Mouse (Mus musculus) spleen, postnatal 14 days (tissue): Measurements from ENCODE around the gene Gm26558.

ENCODE experiments used
- DNase-seq, 2 experiments: peaks; one replicate each; pipeline ENCODE4 v3.0.0; 2021 to 2022; ENCODE audit warnings: low spot score in 2 of 2

Gm26558 gene

DNA sequence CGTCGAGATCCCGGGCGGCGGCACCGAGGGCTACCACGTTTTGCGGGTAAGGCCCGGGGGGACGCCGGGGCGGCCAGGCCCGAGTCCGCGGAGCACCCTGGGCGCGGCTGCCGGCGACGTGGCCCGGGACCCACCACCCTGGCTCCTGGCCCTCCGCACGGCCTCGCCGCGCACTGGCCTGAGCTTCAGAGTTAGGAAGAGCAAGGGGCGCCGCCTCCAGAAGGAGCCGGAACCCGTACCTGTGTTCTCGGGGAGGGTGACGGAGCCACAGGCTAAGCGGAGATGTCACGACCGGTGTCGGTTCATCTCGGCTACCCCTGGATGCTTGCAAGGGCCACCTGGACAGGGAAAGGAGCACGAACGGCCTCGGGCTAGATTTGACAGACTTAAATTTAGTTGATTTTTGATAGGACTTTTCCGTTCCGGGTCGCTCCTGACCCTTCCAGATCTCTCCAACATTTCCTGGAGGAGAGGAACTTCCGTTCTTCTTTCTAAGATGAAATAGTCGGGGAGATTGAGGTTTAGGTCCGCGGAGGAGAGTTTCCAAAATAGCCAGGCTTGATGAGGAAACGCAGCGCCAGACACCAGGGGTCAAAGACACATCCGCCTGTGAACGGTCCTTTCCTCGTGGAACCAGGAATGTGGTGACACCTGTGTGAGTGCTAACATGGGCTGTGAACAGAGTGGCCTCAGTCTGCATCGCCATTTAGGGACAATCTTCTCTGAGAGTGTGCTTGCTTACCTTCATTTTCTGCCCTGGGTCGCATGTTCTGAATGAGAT is at the start of gene Gm26558:
Gene Gm26558 (minus strand): TSS at position 394 of the 781 bp plus-strand sequence.
- no peak for DNase-seq

DNA sequence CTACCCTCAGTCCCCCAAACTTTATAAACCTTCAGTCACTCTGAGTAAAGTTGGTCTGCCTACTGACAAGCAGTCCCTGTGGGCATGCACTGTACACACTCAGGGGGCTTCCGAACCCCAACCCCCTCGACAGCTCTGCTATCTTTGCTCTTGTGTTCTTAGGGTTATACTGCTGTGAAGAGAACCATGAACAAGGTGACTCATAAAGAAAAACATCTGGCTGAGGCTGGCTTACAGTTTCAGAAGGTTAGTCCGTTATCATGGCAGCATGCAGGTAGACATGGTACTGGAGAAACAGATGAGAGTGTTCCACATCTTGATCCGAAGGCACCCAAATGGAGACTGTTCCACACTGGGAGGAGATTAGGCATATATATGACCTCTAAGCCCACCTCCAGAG is 49.0 kb upstream of the Gm26558 start:
- DNase-seq = no peak

- no peak for DNase-seq
Observed at GRCm38 (mm10) chr2:70710236-70710635, 48.3 kb upstream of the Gm26558 start.

GRCm38 (mm10) chr2:70708986-70709730 is 47.2 kb upstream of the Gm26558 start:
- no peak for DNase-seq

GRCm38 (mm10) chr2:70702403-70702802 is 40.5 kb upstream of the Gm26558 start:
- no peak for DNase-seq

GRCm38 (mm10) chr2:70701571-70701970 is 39.7 kb upstream of the Gm26558 start:
- DNase-seq = no peak

DNA sequence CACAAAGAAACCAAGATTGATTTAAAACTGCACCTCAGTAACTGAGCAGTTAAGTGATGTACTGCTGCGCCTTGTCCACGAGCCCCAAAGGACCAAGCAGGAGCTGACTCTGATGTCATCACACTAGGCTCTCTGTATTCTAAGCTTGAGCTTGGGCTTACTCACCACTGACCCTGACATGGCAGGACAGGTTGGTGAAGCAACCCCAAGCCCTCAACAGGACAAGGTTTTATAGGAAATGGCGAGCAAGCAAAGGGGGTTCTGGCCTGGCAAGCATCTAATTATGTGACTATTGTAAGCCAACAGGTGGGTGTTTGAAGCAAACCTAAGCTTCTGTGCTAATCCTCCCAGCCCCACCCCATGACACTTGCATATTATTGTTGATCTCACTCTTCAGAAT is 38.9 kb upstream of the Gm26558 start:
- no peak for DNase-seq

- no peak for DNase-seq
Observed at GRCm38 (mm10) chr2:70695712-70696111, 33.8 kb upstream of the Gm26558 start.

GRCm38 (mm10) chr2:70690195-70690594 is 28.3 kb upstream of the Gm26558 start:
- DNase-seq = no peak

DNA sequence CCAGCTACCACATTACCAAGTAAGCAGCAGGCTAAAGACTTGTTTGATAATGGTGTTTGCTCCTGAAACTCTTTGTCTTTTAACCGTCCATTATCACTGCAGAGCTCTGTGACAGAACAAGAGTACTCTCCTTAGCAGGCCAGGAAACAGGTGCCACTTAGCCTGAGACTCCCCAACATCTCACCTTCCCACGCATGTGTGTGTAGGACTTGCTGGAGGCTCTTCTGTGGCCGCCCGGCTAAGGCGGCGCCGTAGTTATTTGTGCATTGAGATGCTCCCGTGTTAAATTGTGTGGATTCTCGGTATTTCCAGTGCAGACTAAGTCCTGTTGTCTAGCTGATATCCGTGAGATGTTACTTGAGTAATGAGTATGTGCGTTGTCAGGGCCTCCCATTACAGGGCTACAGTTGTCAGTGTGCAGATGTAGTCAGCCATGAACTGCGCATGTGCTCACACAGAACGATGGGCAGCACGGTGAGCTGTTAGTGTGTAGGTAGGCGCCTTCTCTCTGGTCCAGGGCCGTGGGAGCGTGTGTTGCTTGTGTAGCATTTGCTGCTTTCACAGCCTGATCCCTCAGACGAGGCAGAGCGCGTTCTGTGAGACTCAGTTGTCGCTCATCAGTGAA is 26.7 kb upstream of the Gm26558 start:
- DNase-seq = no peak

- DNase-seq = no peak
Observed at GRCm38 (mm10) chr2:70682324-70682723, 20.4 kb upstream of the Gm26558 start.

GRCm38 (mm10) chr2:70673445-70674126 is 11.7 kb upstream of the Gm26558 start:
- DNase-seq = no peak

GRCm38 (mm10) chr2:70672476-70672875 is 10.6 kb upstream of the Gm26558 start:
- DNase-seq = no peak

- DNase-seq = no peak
Observed at GRCm38 (mm10) chr2:70669896-70670295, 8.0 kb upstream of the Gm26558 start.

DNA sequence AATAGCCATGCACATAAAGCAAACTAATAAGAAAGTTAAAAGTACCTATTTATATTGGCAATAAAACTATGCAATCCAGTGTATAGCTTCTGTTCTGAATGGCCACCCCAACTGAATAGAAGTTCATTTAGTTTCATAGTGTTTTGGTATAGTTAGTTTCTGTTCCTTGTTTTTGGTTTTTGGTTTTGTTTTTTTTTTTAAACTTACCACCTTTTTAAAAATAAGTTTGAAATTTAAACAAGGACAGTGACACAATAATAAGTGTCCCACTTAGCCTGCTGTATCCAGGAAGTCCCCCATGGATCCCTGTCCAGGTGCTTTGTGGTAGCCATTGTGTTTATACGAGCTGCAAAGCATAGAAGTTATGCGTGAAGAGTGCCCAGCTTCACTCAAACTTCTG is 7.3 kb upstream of the Gm26558 start:
- DNase-seq = no peak

DNA sequence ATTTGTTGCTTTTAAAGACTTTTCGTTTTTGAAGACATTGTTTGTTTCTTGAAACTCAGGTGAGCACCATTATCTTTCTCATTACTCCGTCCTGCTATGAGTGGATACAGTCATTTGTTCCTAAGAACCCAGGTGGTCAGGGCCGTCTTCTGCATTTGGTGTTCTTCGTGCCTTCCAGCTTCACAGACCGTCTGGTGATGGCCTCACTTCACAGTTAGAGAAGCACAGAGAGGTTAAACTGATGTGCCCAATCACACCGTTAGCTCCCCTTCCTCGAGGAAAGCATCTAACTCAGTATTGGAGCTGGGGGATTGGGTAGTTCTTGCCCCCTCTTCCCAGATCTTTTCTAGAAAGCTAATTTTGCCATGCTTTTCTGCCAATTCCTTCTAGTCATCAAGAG is 5.1 kb upstream of the Gm26558 start:
- DNase-seq = no peak

DNA sequence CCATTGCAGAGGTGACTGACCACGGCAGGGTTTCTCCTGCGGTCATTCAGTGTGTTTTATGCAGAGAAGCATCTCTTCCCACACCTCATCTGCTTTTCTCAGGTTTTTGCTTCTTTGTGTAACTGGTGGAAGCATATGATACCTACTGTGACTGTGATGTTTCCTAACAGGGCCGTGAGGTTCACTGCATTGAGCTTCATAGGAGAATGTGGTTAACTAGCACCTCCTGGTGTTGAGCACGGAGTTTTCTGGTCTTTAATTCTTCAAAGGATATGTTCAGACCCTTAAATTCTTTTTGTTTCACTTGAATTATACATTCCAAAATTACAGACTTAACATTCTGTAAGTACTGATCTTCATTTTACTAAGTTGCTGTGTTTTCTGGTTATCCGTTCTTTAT is 1.9 kb upstream of the Gm26558 start:
- DNase-seq = peak in 1 of 2 experiments; percentile 11

- DNase-seq = peak; percentile 92 to 96
Observed at GRCm38 (mm10) chr2:70660887-70661714, 807 bp downstream of the Gm26558 start, which contains the start of gene Gorasp2. Gene Gorasp2 (plus strand): TSS chr2:70661576.

DNA sequence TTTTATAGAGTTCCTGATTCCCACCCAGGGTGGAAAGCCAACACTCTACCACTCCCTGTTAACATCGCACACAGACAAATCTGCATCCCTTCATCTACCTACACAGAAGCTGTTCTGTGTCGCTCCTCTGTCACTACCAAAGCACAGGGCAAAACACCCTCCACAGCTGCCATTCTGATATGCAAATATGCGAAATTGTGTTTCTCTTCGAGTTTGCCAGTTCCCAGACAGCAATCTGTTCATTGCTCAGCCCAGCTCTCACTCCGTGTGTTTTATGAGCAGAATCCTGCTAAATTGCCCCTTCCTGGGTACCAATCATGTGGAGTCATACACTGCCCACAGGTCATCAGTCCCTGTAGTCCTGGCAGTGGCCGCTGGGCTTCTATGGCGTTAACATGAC is 4.8 kb downstream of the Gm26558 start:
- no peak for DNase-seq

- no peak for DNase-seq
Observed at GRCm38 (mm10) chr2:70651820-70652219, 10.1 kb downstream of the Gm26558 start.

DNA sequence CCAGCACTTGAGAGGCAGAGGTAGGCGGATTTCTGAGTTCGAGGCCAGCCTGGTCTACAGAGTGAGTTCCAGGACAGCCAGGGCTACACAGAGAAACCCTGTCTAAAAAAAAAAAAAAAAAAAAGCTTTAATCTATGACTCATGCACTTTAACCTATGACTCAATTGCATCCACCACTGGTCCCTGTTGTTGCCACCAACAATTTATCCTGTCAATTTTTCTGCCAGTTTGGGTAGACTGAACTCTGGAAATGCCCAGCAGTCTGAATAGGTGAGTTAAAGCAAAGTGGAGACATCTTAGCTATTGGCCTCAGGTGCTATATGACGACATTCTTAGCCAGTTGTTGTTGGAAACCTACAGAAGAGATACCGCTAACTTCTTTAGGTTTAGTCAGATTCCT is 12.4 kb downstream of the Gm26558 start:
- no peak for DNase-seq
